Mouse (Mus musculus): ENCODE measurements around the gene Ckap4. TPM values are rescaled to one million over a fixed set of nuclear protein-coding genes. Genes with fewer than 3 reads are reported as not detected.
"Not testable (repeated sequence)": the region's sequence is repeated elsewhere in the genome, so short reads cannot be mapped to it uniquely, and the experiment has no call there.

Ckap4 gene
- polyA plus RNA-seq, 1 experiment from 2014 or later = 66.1 TPM

DNA sequence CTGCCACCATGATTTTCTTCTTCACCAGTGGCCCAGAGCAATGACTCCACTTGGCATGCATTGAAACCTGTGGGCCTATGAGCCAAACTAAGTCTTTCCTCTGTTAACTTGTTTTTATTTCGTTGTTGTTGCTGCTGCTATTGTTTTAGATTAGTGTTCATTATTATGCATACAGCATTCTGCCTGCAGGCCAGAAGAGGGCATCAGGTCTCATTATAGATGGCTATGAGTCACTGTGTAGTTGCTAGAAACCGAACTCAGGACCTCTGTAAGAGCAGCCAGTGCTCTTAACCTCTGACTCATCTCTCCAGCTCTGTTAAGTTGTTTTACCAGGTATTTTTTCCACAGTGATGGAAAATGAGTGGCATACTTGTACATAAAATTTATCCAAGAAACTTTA lies 50.8 kb downstream of the Ckap4 start:
- peaks cover 33% of the 10 kb centered on the region for H3K4me1 ChIP-seq
- H3K4me3 ChIP-seq = no peak overlapping the region
- no peak overlapping the region for H3K27ac ChIP-seq (replicated peaks)
- no peaks in the 10 kb centered on the region for H3K9me3 ChIP-seq (replicated peaks)
- no peaks in the 10 kb centered on the region for H3K27me3 ChIP-seq (ENCODE audit: low read depth, poor library complexity, severe bottlenecking)
- 89% methylated on average over 2 of the region's 2 CpGs for WGBS
- no peaks in the 10 kb centered on the region for H3K36me3 ChIP-seq
- no peak for DNase-seq (ENCODE audit: low spot score)

DNA sequence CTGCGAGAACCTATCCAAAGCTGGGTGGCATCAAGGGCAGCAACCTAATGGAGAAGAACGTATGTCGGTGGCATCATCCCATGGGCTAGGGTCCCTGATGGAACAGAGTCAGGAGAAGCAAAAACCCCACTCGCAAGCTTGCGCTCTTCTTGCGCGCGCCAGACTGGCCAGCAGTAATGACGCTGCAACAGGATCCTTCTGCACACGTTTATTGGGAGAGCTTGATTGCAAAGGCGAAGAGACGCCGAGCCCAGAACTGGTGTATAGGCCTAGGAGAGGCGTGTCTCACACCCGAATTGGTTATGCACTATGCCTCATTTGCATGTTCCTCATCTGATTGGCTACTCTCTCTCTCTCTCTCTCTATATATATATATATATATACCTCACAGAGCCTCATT lies 51.4 kb downstream of the Ckap4 start:
- not testable (repeated sequence) for H3K9me3 ChIP-seq (replicated peaks); DNase-seq (ENCODE audit: low spot score); H3K36me3 ChIP-seq; H3K27me3 ChIP-seq (ENCODE audit: low read depth, poor library complexity, severe bottlenecking); H3K4me3 ChIP-seq
- 0 out of 2 replicates have a peak overlapping the region, but pooled peaks have one; percentile 3 for H3K27ac ChIP-seq (replicated peaks)
- WGBS = 96% methylated on average over 15 of the region's 15 CpGs
- peaks cover 39% of the 10 kb centered on the region for H3K4me1 ChIP-seq

DNA sequence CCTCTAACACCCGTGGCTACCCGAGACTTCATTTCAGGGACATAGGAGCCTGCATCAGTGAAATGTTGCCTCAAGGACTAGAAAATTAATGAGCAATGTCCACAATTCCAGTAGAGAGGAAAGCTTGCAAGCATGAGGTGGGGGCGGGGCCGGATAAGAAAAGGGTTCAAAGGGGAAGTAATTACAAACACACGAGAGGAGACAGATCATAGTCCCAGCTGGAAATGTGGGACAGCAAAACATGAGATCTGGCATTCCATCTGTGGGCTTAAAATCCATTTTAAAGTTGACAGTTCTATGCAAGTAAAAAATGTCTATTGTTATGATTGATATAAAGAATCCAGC lies 52.6 kb downstream of the Ckap4 start:
- H3K4me1 ChIP-seq = peaks cover 50% of the 10 kb centered on the region
- peak overlapping the region; percentile 89 for H3K27ac ChIP-seq (replicated peaks)
- no peaks in the 10 kb centered on the region for H3K27me3 ChIP-seq (ENCODE audit: low read depth, poor library complexity, severe bottlenecking)

DNA sequence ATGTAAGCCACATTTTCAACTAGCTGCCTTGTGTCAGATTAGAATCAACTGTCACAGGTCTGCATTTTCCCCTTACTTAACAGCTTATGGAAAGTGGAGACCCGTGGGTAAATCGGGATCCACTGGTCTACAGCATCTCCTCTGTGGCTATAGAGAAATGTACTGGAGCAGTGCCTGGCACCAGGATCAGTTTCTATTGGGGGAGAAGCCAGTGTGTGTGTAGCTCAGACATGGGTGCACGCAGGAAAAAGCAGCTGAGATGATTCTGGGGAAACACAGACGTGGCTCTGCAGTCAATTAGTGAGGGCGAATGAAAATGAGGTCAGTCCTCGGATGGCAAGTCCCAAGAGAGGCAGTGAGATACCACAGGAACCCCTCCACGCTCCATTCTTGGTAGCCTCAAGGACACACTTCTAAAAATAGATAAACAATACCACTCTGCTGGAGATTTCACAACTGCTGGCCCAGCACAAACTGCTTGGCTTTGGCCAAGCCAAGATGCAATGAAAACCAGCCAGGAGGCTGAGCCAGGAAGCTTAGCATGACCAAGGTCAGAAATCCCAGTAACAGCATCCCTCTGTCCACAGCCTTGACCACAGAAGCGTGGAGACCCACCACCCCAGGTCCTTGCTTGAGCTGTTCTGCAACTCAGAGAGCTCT lies 53.1 kb downstream of the Ckap4 start:
- H3K27ac ChIP-seq (replicated peaks) = peak overlapping the region; percentile 89
- WGBS = 66% methylated on average over 8 of the region's 8 CpGs

More for the DNA sequence above, 52.6 kb downstream of the Ckap4 start:
- 71% methylated on average over 5 of the region's 5 CpGs for WGBS
- DNase-seq (ENCODE audit: low spot score) = no peak
- H3K4me3 ChIP-seq = no peak overlapping the region
- no peaks in the 10 kb centered on the region for H3K36me3 ChIP-seq
- no peaks in the 10 kb centered on the region for H3K9me3 ChIP-seq (replicated peaks)

DNA sequence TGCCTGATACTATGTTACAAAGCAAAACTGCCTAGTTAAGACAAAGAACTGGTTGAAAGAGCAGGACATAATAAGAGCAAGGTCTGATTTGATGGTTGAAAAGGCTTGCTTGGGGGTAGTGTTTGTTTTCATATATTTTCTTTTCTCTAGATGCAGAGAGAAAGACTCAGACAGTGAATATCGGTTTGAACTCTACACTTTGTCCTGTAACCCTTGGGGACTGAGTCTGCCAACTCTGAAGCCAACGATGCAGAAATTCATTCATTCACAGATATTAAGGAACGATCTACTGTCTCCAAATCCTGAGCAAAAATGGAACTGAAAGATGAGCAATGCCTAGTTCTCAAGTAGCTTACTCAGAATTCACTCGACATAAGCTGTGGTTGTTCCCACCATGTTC lies 53.7 kb downstream of the Ckap4 start:
- Histone ChIP-seq H3K4me3 (no peak overlapping the region), H3K4me1 (peaks cover 62% of the 10 kb centered on the region), H3K9me3 (replicated peaks) (no peaks in the 10 kb centered on the region), H3K27ac (replicated peaks) (peak overlapping the region; percentile 89), H3K36me3 (no peaks in the 10 kb centered on the region), H3K27me3 (ENCODE audit: low read depth, poor library complexity, severe bottlenecking) (no peaks in the 10 kb centered on the region)
- whole genome bisulfite sequencing = 64% methylated on average over 4 of the region's 4 CpGs
- DNase-seq (ENCODE audit: low spot score) = no peak

More for the DNA sequence above, 53.1 kb downstream of the Ckap4 start:
- Histone ChIP-seq H3K4me1 (peaks cover 55% of the 10 kb centered on the region), H3K4me3 (no peak overlapping the region), H3K9me3 (replicated peaks) (no peaks in the 10 kb centered on the region), H3K36me3 (no peaks in the 10 kb centered on the region), H3K27me3 (ENCODE audit: low read depth, poor library complexity, severe bottlenecking) (no peaks in the 10 kb centered on the region)
- no peak for DNase-seq (ENCODE audit: low spot score)

DNA sequence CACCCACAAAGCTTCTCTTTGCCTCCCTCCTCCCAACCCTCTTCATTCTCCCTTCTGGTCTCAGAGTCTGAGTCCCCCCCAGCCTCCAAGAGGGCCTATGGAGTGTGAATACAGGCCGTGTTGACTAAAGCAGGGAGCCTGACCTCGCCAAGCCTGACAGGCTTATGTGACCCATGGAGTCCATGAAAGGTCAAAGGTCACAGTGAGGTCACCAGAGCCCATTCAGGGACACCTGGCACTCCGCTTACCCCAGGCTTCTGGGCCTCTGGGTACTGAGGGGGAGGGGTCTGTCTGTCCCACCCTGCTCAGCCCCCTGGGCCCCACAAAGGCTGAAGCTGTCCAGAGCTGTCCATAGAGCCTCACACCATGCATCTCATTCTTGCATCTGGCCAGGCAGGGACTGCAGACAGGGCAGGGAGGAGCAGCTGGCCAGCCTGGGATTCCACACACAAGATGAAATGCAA lies 56.2 kb downstream of the Ckap4 start:
- peaks cover 62% of the 10 kb centered on the region for H3K4me1 ChIP-seq
- peak overlapping the region; percentile 22 for H3K4me3 ChIP-seq
- H3K9me3 ChIP-seq (replicated peaks) = no peaks in the 10 kb centered on the region
- DNase-seq (ENCODE audit: low spot score) = peak; percentile 97
- no peaks in the 10 kb centered on the region for H3K36me3 ChIP-seq
- peak overlapping the region; percentile 89 for H3K27ac ChIP-seq (replicated peaks)
- 7% methylated on average over 3 of the region's 3 CpGs for WGBS
- no peaks in the 10 kb centered on the region for H3K27me3 ChIP-seq (ENCODE audit: low read depth, poor library complexity, severe bottlenecking)

DNA sequence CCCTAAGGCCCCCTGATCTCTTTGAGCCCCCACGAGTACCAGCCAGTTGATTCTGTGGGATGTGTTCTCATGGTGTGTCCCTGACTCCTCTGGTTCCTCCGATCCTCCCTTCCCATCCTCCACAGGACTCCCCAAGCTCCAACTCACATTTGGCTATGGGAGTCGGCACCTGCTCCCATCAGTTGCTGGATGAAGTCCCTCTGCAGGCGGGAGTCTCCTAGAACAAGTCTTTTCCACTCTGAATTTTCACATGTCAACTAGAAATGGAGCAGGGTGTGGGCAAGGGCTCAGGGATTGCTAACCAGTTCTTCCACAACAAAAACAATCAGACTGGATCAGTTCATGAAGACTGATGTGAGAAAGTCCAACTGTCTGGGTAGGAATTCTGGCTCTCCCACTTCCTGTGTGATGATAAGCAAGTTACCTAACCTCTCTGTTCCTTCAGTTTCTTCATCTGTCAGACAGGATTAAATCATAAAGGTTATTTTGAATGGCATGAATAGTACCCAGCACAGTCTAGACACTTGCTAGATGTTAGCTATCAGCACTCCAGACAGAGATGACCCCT lies 56.7 kb downstream of the Ckap4 start:
- WGBS = 52% methylated on average over 4 of the region's 4 CpGs
- Histone ChIP-seq H3K27ac (replicated peaks) (peak overlapping the region; percentile 89), H3K9me3 (replicated peaks) (no peaks in the 10 kb centered on the region), H3K36me3 (no peaks in the 10 kb centered on the region), H3K4me3 (peak overlapping the region; percentile 20; the same call in 1 of the 2 replicates), H3K4me1 (peaks cover 62% of the 10 kb centered on the region), H3K27me3 (ENCODE audit: low read depth, poor library complexity, severe bottlenecking) (no peaks in the 10 kb centered on the region)
- DNase-seq (ENCODE audit: low spot score) = peak; percentile 46

Other genes with a start within 250 kb of the Ckap4 start
- gene Nuak1, start 93.5 kb downstream of the Ckap4 start, polyA plus RNA-seq (2016; fragmentation: Nextera tagmentation; extraction: Ambion mirVana) = 3.0 and 4.0 TPM in 2 replicates
- gene Tcp11l2, start 42.6 kb upstream of the Ckap4 start, polyA plus RNA-seq (2016; fragmentation: Nextera tagmentation; extraction: Ambion mirVana) = 2.8 and 5.8 TPM in 2 replicates
- 14.4 and 16.6 TPM in 2 replicates for gene Polr3b, start 88.2 kb upstream of the Ckap4 start, polyA plus RNA-seq (2016; fragmentation: Nextera tagmentation; extraction: Ambion mirVana)
- 61.8 and 70.6 TPM in 2 replicates for gene Rfx4, start 222.0 kb upstream of the Ckap4 start, polyA plus RNA-seq (2016; fragmentation: Nextera tagmentation; extraction: Ambion mirVana)